Mouse (Mus musculus): ENCODE results near the gene Fastk.

- TF ChIP-seq CTCF (IDR thresholded peaks at IDR 0.05; ENCODE audit: borderline replicate concordance, control insufficient read depth, extremely low read depth, insufficient read depth, low read length, poor library complexity) (no peak), POLR2A (IDR thresholded peaks at IDR 0.05; ENCODE audit: control insufficient read depth, extremely low read depth, insufficient read depth, low read length, poor library complexity) (no peak)
These were observed 11.1 kb downstream of the Fastk start for GRCm38 (mm10) chr5:24433993-24434392.
